Mouse (Mus musculus) olfactory bulb, adult 2 months (tissue): ENCODE data around the gene Dync1li2. TPM values are rescaled to one million over a fixed set of nuclear protein-coding genes. Genes with fewer than 3 reads are reported as not detected.

ENCODE experiments used
- H3K27ac ChIP-seq: fragments of 200-500 bp; 2 replicates; pipeline ENCODE4 v1.5.1; 2012; ENCODE audit warnings: low read depth, low read length; ENCODE audit not compliant: insufficient read depth
- H3K4me1 ChIP-seq: fragments of 200-500 bp; 2 replicates; pipeline ENCODE4 v1.6.1; 2012; ENCODE audit warnings: low read length; ENCODE audit not compliant: control insufficient read depth, insufficient read depth
- H3K4me3 ChIP-seq: fragments of 200-500 bp; 2 replicates; pipeline ENCODE4 v1.5.1; 2012; ENCODE audit warnings: mild to moderate bottlenecking, low read depth, low read length, moderate library complexity; ENCODE audit not compliant: insufficient read depth
- CTCF ChIP-seq: fragments of 200-500 bp; IDR thresholded peaks from 2 replicates; pipeline ENCODE4 v1.5.1; 2012; ENCODE audit warnings: low read depth, mild to moderate bottlenecking, low read length, moderate library complexity; ENCODE audit not compliant: insufficient read depth
- POLR2A ChIP-seq: fragments of 200-500 bp; IDR thresholded peaks from 2 replicates; pipeline ENCODE4 v1.6.1; 2012; ENCODE audit warnings: mild to moderate bottlenecking, low read depth, low read length, moderate library complexity; ENCODE audit not compliant: insufficient read depth
- WGBS: fragments of 180-500 bp; shearing (Covaris S2); methylation state at CpG from one replicate; pipeline ENCODE4 v1.1.7; 2018; 5-methylcytosine and 5-hydroxymethylcytosine counted together
- polyA plus RNA-seq: library from polyadenylated mRNA; stranded (reverse); fragments of >200 nt; gene quantifications from 2 replicates; pipeline ENCODE4 v1.2.4, GENCODE M21; 2012; ENCODE audit warnings: low replicate concordance; ENCODE audit not compliant: missing spikeins, insufficient read depth, insufficient read length

The Dync1li2 gene
- polyA plus RNA-seq, 1 experiment, result 65.6 TPM

DNA sequence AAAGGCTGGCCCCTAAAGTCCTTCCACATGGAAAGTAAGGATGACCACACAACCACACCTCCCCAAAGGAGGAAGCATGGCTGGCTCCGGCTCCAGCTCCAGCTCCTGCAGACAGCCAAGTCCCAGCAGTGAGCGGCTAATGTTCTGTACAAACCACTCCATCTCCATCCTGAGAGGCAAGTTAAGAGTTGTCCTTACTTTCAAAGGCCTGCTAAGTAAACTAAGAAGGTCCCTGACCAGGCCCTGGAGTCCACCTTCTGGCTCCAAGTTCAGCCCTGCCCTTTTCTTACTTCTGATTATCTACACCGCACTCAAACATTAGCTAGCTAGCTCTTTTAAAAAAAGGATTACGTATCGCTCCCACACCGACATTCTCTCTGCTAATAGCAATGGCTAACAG lies 49.1 kb downstream of the Dync1li2 start:
- Histone ChIP-seq H3K4me1 (peaks cover 14% of the 10 kb centered on the region), H3K27ac (no peak overlapping the region), H3K4me3 (no peak overlapping the region)
- WGBS, result 64% methylated on average over 6 of the region's 6 CpGs
- TF ChIP-seq POLR2A (no peak), CTCF (no peak)

GRCm38 (mm10) chr8:104393139-104393538 lies 49.7 kb downstream of the Dync1li2 start:
- TF ChIP-seq CTCF (no peak), POLR2A (no peak)
- no peak overlapping the region for H3K27ac ChIP-seq
- H3K4me1 ChIP-seq, result peaks cover 14% of the 10 kb centered on the region
- 98% methylated on average over 7 of the region's 7 CpGs for WGBS
- H3K4me3 ChIP-seq, result no peak overlapping the region

- Histone ChIP-seq H3K27ac (no peak overlapping the region), H3K4me3 (no peak overlapping the region), H3K4me1 (peaks cover 25% of the 10 kb centered on the region)
- TF ChIP-seq POLR2A (no peak), CTCF (no peak)
- WGBS, result 69% methylated on average over 8 of the region's 8 CpGs
These were observed 52.6 kb downstream of the Dync1li2 start for GRCm38 (mm10) chr8:104390245-104390644.

- TF ChIP-seq CTCF (no peak), POLR2A (no peak)
- Histone ChIP-seq H3K4me3 (no peak overlapping the region), H3K27ac (no peak overlapping the region), H3K4me1 (peaks cover 20% of the 10 kb centered on the region)
- 86% methylated on average over 2 of the region's 2 CpGs for WGBS
These were observed 54.9 kb downstream of the Dync1li2 start for GRCm38 (mm10) chr8:104387980-104388379.

GRCm38 (mm10) chr8:104387501-104387900 lies 55.3 kb downstream of the Dync1li2 start:
- Histone ChIP-seq H3K27ac (no peak overlapping the region), H3K4me1 (peaks cover 23% of the 10 kb centered on the region), H3K4me3 (no peak overlapping the region)
- TF ChIP-seq POLR2A (no peak), CTCF (no peak)
- WGBS, result 66% methylated on average over 7 of the region's 7 CpGs

DNA sequence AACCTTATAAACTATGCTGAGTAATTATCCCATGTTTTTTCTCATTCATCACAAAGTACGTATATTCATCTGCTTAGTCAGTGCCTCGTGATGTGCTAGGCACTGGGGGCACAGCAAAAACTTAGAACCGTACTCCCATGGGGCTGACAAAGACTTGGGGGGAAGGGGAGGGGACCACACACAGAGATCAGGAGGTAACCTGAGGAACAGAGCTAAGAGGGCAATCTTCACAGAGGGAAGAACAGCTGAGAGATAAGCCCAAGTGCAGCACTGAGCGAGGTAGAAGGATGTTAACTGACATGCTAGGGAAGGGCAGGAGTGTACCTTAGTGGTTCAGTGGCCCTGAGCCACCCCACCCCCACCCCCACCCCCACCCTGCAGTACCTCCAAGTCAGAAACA lies 56.2 kb downstream of the Dync1li2 start:
- 37% methylated on average over 4 of the region's 4 CpGs for WGBS

DNA sequence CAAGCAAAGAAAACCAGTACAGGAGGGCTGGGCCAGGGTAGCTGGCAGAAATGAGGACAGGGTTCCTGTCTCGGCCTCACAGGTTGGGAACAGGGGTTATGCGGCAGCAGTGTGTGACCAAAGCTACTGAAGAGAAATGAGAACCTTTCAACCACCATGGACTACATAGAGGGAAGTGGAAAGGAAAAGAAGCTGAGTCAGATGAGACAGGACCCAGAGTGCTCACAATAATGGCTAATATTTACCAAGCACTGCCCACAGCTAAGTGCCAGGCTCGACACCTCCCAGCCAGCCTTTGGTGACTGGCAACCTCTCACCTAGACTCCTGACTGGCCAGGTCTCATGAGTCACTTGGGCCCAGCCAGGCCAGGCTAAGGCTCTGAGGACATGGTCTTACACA lies 58.9 kb downstream of the Dync1li2 start:
- WGBS, result 89% methylated on average over 3 of the region's 3 CpGs
- Histone ChIP-seq H3K27ac (no peak overlapping the region), H3K4me1 (peaks cover 35% of the 10 kb centered on the region), H3K4me3 (no peak overlapping the region)
- TF ChIP-seq CTCF (no peak), POLR2A (no peak)

More for the DNA sequence above, 56.2 kb downstream of the Dync1li2 start:
- no peak overlapping the region for H3K27ac ChIP-seq
- TF ChIP-seq POLR2A (no peak), CTCF (no peak)
- no peak overlapping the region for H3K4me3 ChIP-seq
- H3K4me1 ChIP-seq, result peaks cover 22% of the 10 kb centered on the region

GRCm38 (mm10) chr8:104383296-104383695 lies 59.6 kb downstream of the Dync1li2 start:
- peaks cover 35% of the 10 kb centered on the region for H3K4me1 ChIP-seq
- no peak overlapping the region for H3K27ac ChIP-seq
- H3K4me3 ChIP-seq, result no peak overlapping the region
- 55% methylated on average over 2 of the region's 2 CpGs for WGBS
- TF ChIP-seq POLR2A (no peak), CTCF (no peak)

DNA sequence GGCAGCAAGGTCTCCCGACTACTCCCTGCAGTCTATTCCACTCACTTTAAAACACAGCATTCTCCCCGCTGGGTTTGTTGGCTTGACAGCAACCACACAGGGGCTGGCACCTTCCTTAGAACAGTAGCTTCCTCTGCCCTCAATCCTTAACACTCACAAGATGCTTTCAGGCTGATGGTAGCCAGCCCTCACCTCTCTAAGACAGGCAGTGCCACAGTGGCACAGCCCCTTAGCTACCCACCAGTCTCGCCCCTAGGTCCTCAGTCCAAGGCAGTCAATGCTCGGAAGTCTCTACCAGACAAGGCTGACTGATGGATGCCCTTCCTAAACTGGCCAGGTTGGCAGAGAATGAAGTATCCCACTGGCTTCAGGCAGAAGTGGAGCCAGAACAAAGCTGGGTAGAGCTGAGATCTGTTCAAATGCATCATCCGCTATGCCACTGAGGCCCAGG lies 61.9 kb downstream of the Dync1li2 start:
- Histone ChIP-seq H3K27ac (no peak overlapping the region), H3K4me3 (no peak overlapping the region), H3K4me1 (peaks cover 23% of the 10 kb centered on the region)
- 66% methylated on average over 5 of the region's 5 CpGs for WGBS
- TF ChIP-seq POLR2A, result no peak
- no peak for TF ChIP-seq CTCF

- WGBS, result 87% methylated on average over 7 of the region's 7 CpGs
- Histone ChIP-seq H3K27ac (no peak overlapping the region), H3K4me1 (peaks cover 26% of the 10 kb centered on the region), H3K4me3 (no peak overlapping the region)
- TF ChIP-seq CTCF (no peak), POLR2A (no peak)
These were observed 62.6 kb downstream of the Dync1li2 start for GRCm38 (mm10) chr8:104380269-104380668.
